Mouse (Mus musculus) heart, adult 2 months (tissue): ENCODE data around the gene Mrps31. TPM values are rescaled to one million over a fixed set of nuclear protein-coding genes. Genes with fewer than 3 reads are reported as not detected.

Experiments
- DNase-seq, 2 experiments: peaks; one replicate each; pipeline ENCODE4 v3.0.0; 2021
- H3K27ac ChIP-seq: fragments of 200-600 bp; 2 replicates; pipeline ENCODE4 v1.8.1; 2022
- H3K27me3 ChIP-seq: fragments of 200-500 bp; 2 replicates; pipeline ENCODE4 v1.6.1; 2012; ENCODE audit warnings: mild to moderate bottlenecking, low read length, inconsistent platforms, mixed read lengths; ENCODE audit not compliant: control insufficient read depth, insufficient read depth
- H3K36me3 ChIP-seq: fragments of 200-500 bp; 2 replicates; pipeline ENCODE4 v1.6.1; 2012; ENCODE audit warnings: low read length, inconsistent platforms; ENCODE audit not compliant: control insufficient read depth, insufficient read depth
- H3K4me1 ChIP-seq: fragments of 200-500 bp; 2 replicates; pipeline ENCODE4 v1.6.1; 2011; ENCODE audit warnings: low read length; ENCODE audit not compliant: control insufficient read depth, insufficient read depth
- H3K4me3 ChIP-seq: fragments of 200-600 bp; 2 replicates; pipeline ENCODE4 v1.8.1; 2022
- H3K79me2 ChIP-seq: fragments of 200-500 bp; replicated peaks from 2 replicates; pipeline ENCODE4 v1.6.1; 2012; ENCODE audit warnings: mild to moderate bottlenecking, inconsistent platforms, low read length, moderate library complexity, mixed read lengths; ENCODE audit not compliant: control insufficient read depth, insufficient read depth
- H3K9ac ChIP-seq: fragments of 200-500 bp; 2 replicates; pipeline ENCODE4 v1.6.1; 2012; ENCODE audit warnings: low read depth, mild to moderate bottlenecking, control low read depth, inconsistent platforms, low read length, mixed read lengths
- CTCF ChIP-seq: fragments of 200-600 bp; IDR thresholded peaks from 2 replicates; pipeline ENCODE4 v1.8.1; 2022; ENCODE audit warnings: antibody characterized with exemption, mild to moderate bottlenecking, moderate library complexity
- EP300 ChIP-seq: fragments of 200-500 bp; IDR thresholded peaks from 2 replicates; pipeline ENCODE4 v1.6.1; 2011; ENCODE audit warnings: low read depth, low read length, control low read depth; ENCODE audit not compliant: insufficient read depth
- POLR2A ChIP-seq: fragments of 200-500 bp; IDR thresholded peaks from 2 replicates; pipeline ENCODE4 v1.6.1; 2011; ENCODE audit warnings: mild to moderate bottlenecking, low read depth, low read length, control low read depth; ENCODE audit not compliant: insufficient read depth
- WGBS: fragments of 180-500 bp; shearing (Covaris S2); methylation state at CpG from one replicate; pipeline ENCODE4 v1.1.7; 2018; 5-methylcytosine and 5-hydroxymethylcytosine counted together
- intact Hi-C: fragments of 180-260 bp; cut with DNase I; formaldehyde crosslinking; loops from one replicate; pipeline ENCODE4 v1.15.1; 2025
- polyA plus RNA-seq: library from polyadenylated mRNA; depleted of rRNA; stranded (reverse); fragments of >200 nt; gene quantifications from 2 replicates; pipeline ENCODE4 v1.2.3, GENCODE M21; 2012; rRNA removed
- total RNA-seq, 2 experiments: library from RNA; stranded (reverse); gene quantifications; 2 replicates each; pipeline ENCODE4 v1.2.3; 2021

The Mrps31 gene
- total and polyA plus RNA-seq, 3 experiments: 12.5 to 59.2 (median 51.1) TPM

DNA sequence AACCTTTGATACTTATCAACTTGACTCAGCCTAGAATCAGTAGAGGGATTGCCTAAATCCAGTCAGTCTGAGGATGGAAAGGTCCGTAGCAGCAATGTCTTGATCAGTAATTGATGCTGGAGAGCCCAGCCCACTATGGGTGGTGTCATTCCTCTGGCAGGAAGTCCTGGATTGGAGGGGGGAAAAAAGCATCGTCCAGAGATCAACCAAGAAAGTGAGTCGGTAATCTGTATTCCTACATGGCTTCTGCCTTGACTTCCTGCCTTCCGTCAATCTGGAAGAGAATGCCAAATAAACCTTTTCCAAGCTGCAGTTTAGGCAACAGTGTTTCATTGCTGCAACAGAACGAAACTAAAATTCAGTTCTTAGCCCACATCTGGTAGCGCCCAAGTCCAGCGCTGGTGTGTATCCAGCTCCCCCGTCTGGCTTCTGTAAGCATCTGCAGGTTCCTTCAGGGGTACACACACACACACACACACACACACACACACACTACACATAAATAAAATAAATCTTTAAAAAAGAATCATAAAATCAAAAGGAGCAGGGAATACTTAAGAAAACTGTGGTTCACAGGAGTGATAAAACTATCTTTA lies 11.8 kb upstream of the Mrps31 start:
- Histone ChIP-seq H3K4me3 (peak overlapping the region; percentile 81), H3K9ac (peak overlapping the region; percentile 82; the same call in 1 of the 2 replicates), H3K36me3 (peaks cover 2% of the 10 kb centered on the region; the same call in 1 of the 2 replicates), H3K4me1 (peaks cover 3% of the 10 kb centered on the region; the same call in 1 of the 2 replicates), H3K27ac (peak overlapping the region; percentile 97), H3K79me2 (no peaks in the 10 kb centered on the region), H3K27me3 (no peaks in the 10 kb centered on the region)
- intact Hi-C loops: loop anchor here (5.0 kb wide), 2 partner anchors 78 to 207 kb away; partner anchors contain the start of gene Vps36
- DNase-seq: no peak
- TF ChIP-seq POLR2A (no peak), CTCF (no peak), EP300 (no peak)
- 68% methylated on average over 8 of the region's 8 CpGs for WGBS

- peaks cover 2% of the 10 kb centered on the region; the same call in 1 of the 2 replicates for H3K36me3 ChIP-seq
- no peak overlapping the region for H3K4me3 ChIP-seq
- H3K4me1 ChIP-seq: peaks cover 3% of the 10 kb centered on the region; the same call in 1 of the 2 replicates
- no peak overlapping the region for H3K27ac ChIP-seq
- intact Hi-C loops: no loop called here
- H3K27me3 ChIP-seq: no peaks in the 10 kb centered on the region
- DNase-seq: no peak
- no peaks in the 10 kb centered on the region for H3K79me2 ChIP-seq
- H3K9ac ChIP-seq: no peak overlapping the region
- WGBS: 86% methylated on average over 4 of the region's 4 CpGs
- TF ChIP-seq EP300 (no peak), CTCF (no peak), POLR2A (no peak)
Observed at GRCm38 (mm10) chr8:22400593-22400992, 10.6 kb upstream of the Mrps31 start.

DNA sequence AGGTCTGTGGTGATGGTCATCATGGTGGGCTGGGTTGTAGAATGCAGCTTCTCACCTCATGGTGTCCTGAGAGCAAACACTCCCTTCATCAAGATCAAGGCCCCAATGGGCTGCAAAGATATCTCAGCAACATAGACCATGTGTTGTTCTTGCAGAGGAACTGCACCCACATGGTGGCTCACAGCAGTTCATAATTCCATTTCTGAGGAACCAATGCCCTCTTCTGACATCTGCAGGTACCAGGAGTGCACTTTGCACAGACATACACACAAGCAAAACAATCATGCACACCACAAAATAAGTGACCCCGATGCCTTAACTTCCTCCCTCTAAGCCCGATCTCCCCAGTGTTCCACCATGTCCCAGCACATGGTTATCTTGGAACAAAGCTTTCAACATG lies 7.9 kb upstream of the Mrps31 start:
- Histone ChIP-seq H3K4me3 (no peak overlapping the region), H3K27ac (no peak overlapping the region), H3K9ac (no peak overlapping the region), H3K79me2 (no peaks in the 10 kb centered on the region), H3K36me3 (no peaks in the 10 kb centered on the region), H3K4me1 (peaks cover 3% of the 10 kb centered on the region; the same call in 1 of the 2 replicates), H3K27me3 (no peaks in the 10 kb centered on the region)
- DNase-seq: no peak
- TF ChIP-seq POLR2A (no peak), CTCF (no peak), EP300 (no peak)
- WGBS: 85% methylated on average over 2 of the region's 2 CpGs
- intact Hi-C loops: no loop called here

- Histone ChIP-seq H3K4me1 (no peaks in the 10 kb centered on the region), H3K79me2 (no peaks in the 10 kb centered on the region), H3K36me3 (no peaks in the 10 kb centered on the region), H3K27me3 (no peaks in the 10 kb centered on the region), H3K27ac (no peak overlapping the region), H3K9ac (no peak overlapping the region), H3K4me3 (no peak overlapping the region)
- no peak for DNase-seq
- intact Hi-C loops: no loop called here
- WGBS: 49% methylated on average over 6 of the region's 6 CpGs
- TF ChIP-seq EP300: no peak
- TF ChIP-seq CTCF: no peak
- TF ChIP-seq POLR2A: no peak
Observed at GRCm38 (mm10) chr8:22405733-22406132, 5.4 kb upstream of the Mrps31 start.

DNA sequence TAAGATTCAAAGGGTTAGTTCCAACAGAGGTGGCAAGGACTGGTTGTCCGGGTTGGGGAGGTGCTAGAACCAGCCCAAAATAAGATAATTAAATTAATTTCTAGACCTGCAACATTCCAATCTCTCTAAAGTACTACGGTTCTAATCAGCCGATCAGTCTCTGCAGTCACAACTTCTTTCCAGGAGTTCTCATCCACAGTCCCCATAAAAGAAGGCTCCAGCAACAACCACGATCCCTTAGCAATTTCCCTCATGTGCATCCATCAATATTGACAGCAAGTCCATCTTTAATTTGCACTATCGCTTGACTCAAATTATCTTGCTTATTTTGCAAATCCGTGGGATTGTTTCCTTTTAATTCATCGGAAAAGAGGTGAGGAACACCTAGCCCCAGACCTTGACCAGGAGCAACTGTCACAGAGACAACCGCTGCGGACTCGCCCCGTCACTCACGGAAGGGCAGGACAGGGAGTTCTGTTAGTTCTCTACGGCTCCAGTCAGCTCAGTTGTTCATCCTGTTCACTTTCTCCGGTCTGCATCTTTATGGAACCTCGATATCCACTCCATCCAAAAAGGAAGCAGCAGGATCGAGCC lies 376 bp upstream of the Mrps31 start:
- peak overlapping the region; percentile 91 for H3K27ac ChIP-seq
- peaks cover 3% of the 10 kb centered on the region for H3K79me2 ChIP-seq
- H3K27me3 ChIP-seq: no peaks in the 10 kb centered on the region
- 12% methylated on average over 16 of the region's 16 CpGs for WGBS
- peak overlapping the region; percentile 85 for H3K4me3 ChIP-seq
- H3K36me3 ChIP-seq: no peaks in the 10 kb centered on the region; the same call in 1 of the 2 replicates
- intact Hi-C loops: loop anchor here (2.0 kb wide), 1 partner anchor 14 kb away; no protein-coding TSS in a partner anchor
- no peak for DNase-seq
- peaks cover 1% of the 10 kb centered on the region for H3K4me1 ChIP-seq
- H3K9ac ChIP-seq: peak overlapping the region; percentile 78
- TF ChIP-seq EP300: no peak
- no peak for TF ChIP-seq POLR2A
- TF ChIP-seq CTCF: no peak

DNA sequence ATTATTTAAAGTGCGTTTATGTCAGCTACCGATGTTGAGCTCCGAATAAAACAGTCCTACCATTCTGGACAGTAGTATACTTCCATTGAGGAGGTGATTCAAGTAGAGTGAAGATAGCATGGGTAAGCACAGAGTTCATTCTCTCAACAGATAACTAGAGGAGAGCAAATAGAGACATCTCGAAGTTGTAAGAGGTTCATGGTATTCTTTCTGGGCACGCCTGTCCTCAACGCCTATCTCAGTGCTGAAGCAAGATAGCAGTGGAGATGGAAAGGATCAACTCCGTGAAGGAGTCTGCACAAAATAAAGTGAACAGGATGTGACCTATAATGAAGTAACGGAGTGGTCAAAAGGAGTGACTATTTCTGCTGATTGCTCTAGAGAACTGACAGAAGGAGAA lies 810 bp downstream of the Mrps31 start:
- peaks cover 3% of the 10 kb centered on the region for H3K79me2 ChIP-seq
- 3% methylated on average over 8 of the region's 8 CpGs for whole genome bisulfite sequencing
- intact Hi-C loops: loop anchor here (2.0 kb wide), 1 partner anchor 15 kb away; no protein-coding TSS in a partner anchor
- peak overlapping the region; percentile 91; the same call in 1 of the 2 replicates for H3K27ac ChIP-seq
- peak overlapping the region; percentile 85 for H3K4me3 ChIP-seq
- TF ChIP-seq CTCF: no peak
- TF ChIP-seq POLR2A: no peak
- TF ChIP-seq EP300: no peak
- H3K9ac ChIP-seq: peak overlapping the region; percentile 90
- H3K27me3 ChIP-seq: no peaks in the 10 kb centered on the region
- no peaks in the 10 kb centered on the region; the same call in 1 of the 2 replicates for H3K36me3 ChIP-seq
- DNase-seq: no peak
- peaks cover 1% of the 10 kb centered on the region for H3K4me1 ChIP-seq

Other genes with a start within 250 kb of the Mrps31 start
- 1 to 10 TPM; 1.4 to 2.1 TPM for gene Nek3, start 244.9 kb upstream of the Mrps31 start, total RNA-seq
- gene Nek3, start 244.9 kb upstream of the Mrps31 start, polyA plus RNA-seq: 1.00 and 1.9 TPM in 2 replicates
- gene Ckap2, start 225.5 kb upstream of the Mrps31 start, total RNA-seq: under 1 TPM; 0.11 to 0.29 TPM
- gene Ckap2, start 225.5 kb upstream of the Mrps31 start, polyA plus RNA-seq: 0.21 and 0.53 TPM in 2 replicates
- gene Vps36, start 218.6 kb upstream of the Mrps31 start, total RNA-seq: 10 to 100 TPM; 25.2 to 27.0 TPM
- gene Vps36, start 218.6 kb upstream of the Mrps31 start, polyA plus RNA-seq: 9.9 and 16.2 TPM in 2 replicates
- gene Thsd1, start 184.0 kb upstream of the Mrps31 start, total RNA-seq: 1 to 10 TPM; 4.8 TPM
- gene Thsd1, start 184.0 kb upstream of the Mrps31 start, polyA plus RNA-seq: 4.4 and 6.2 TPM in 2 replicates
- gene Tpte, start 127.9 kb upstream of the Mrps31 start, total RNA-seq: not detected
- gene Tpte, start 127.9 kb upstream of the Mrps31 start, polyA plus RNA-seq: not detected in 2 replicates
- 10 to 100 TPM; 12.7 to 13.4 TPM for gene Slc25a15, start 12.8 kb upstream of the Mrps31 start, total RNA-seq
- gene Slc25a15, start 12.8 kb upstream of the Mrps31 start, polyA plus RNA-seq: 3.9 and 7.4 TPM in 2 replicates